Mouse (Mus musculus): ENCODE measurements at regions not wholly inside any gene's neighbourhood (a gene's known extent, or its start where the extent isn't known, plus 50 kb on each side); places are given as distances from the start of the nearest gene placed in this dataset.

- DNase-seq = no peak
Observed at GRCm38 (mm10) chr19:60408436-60408835, 59.7 kb downstream of the Prlhr start.

- DNase-seq = no peak
Observed at GRCm38 (mm10) chr19:60399425-60399824, 68.7 kb downstream of the Prlhr start.

DNA sequence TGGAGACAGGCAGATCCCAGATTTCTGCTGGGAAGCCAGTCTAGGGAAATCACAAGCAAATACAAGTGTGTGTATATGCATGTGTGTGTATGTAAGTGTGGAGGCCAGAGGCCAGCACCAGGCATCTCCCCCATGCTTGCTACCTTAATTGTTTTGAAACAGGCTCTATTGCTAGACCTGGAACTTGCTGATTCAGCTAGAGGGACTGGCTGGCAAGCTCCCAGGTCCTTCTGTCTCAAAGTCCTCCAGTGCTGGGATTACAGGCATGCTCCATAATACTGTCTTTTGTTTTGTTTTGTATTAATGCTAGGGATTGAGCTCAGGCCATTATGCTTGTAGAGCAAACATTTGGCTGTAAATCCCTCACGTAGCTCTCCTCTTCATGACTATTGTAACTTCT lies 70.4 kb downstream of the Prlhr start:
- DNase-seq = no peak

GRCm38 (mm10) chr19:60396604-60397003 lies 71.5 kb downstream of the Prlhr start:
- DNase-seq = no peak

- no peak for DNase-seq
Observed at GRCm38 (mm10) chr19:60386563-60387241, 81.4 kb downstream of the Prlhr start.

- no peak for DNase-seq
Observed at GRCm38 (mm10) chr19:60384721-60385120, 83.4 kb downstream of the Prlhr start.

DNA sequence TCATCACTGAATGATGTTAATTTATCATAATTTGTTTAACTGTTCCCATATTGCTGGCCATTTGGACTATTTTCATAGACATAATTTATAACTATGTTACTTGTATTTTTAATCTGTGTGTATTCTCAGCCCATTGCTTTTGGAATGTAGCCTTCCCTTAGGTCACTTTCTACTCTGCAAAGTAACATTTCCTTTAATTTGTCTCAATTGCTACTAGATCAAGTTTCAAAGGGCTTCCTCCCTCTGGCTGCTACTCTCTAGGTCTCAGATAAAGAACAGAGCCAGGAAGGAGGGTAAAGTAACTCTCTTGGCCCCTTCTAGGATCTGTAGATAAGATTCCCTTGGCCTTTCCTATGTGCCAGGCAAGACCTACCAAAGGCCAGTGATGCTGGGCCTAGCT lies 85.4 kb downstream of the Prlhr start:
- DNase-seq = no peak

GRCm38 (mm10) chr19:60379030-60379605 lies 89.0 kb downstream of the Prlhr start:
- no peak for DNase-seq

GRCm38 (mm10) chr19:60363988-60364599 lies 104.0 kb downstream of the Prlhr start:
- no peak for DNase-seq

GRCm38 (mm10) chr19:60344911-60345310 lies 118.4 kb upstream of the Fam204a start:
- no peak for DNase-seq

GRCm38 (mm10) chr19:60341485-60341884 lies 115.0 kb upstream of the Fam204a start:
- DNase-seq = peak in 1 of 2 experiments; percentile 55

DNA sequence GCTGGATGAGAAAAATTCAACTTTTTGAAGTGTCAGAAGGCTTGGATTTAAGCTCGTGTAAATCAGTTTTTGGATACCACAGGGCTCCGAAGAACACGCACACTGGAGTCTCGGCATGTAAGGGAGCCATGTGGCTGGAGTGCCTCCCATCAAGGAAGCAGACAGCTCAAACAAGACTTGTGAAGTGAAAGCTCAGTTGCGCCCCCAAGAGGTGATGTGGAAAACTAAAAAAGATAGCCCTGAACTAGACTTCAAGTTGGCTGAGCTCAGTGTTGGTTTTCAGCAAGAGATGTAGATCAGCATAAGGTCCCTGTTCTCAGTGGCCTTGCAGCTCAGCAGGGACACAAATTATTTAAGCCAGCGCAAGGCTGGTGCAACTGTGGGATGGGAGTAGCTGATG lies 113.7 kb upstream of the Fam204a start:
- DNase-seq = no peak

GRCm38 (mm10) chr19:60334521-60334920 lies 108.0 kb upstream of the Fam204a start:
- no peak for DNase-seq

GRCm38 (mm10) chr19:60328295-60328694 lies 101.8 kb upstream of the Fam204a start:
- DNase-seq = no peak

GRCm38 (mm10) chr19:60325612-60326011 lies 99.1 kb upstream of the Fam204a start:
- DNase-seq = no peak

- no peak for DNase-seq
Observed at GRCm38 (mm10) chr19:60325112-60325511, 98.6 kb upstream of the Fam204a start.

DNA sequence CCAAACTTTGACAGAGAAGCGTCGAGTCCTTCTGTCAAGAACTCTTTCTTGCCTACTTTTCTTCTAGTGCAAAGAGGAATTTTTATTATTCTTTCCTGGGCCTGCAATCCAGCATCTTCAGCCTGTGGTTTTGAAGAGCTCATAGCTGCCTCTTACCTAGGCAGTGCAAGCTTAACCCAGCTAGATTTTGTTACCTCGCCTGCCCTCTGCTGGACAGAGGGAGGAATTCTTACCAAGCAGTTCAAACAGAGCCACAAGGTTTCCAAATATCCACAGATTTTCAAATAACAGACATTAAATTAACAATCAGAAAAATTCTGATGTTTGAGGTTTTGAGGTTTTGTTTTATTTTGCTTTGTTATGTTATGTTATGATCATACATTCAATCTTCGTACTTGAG lies 84.1 kb upstream of the Fam204a start:
- DNase-seq = peak; percentile 44 to 74

DNA sequence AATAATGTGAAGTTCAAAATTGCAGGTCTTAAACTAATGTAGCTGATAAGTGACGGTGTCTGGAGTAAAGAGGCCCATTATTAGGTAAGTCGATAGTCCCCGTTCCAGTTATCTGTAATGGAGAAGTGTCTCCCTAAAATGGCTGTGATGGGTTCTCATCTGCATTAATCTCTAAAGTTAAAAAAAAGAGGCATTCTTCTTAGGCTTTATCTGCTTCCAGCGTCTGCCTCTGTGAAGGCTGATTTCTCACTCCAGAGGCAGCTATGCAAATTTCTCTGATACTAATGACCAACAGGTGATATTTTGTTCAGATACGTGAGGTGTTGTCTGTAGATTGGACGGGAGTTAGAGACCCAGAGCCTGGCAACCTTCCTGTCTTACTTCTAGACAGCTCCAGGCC lies 75.9 kb upstream of the Fam204a start:
- DNase-seq = no peak

- no peak for DNase-seq
Observed at GRCm38 (mm10) chr19:60300891-60301290, 74.4 kb upstream of the Fam204a start.

- no peak for DNase-seq
Observed at GRCm38 (mm10) chr19:60290244-60290643, 63.7 kb upstream of the Fam204a start.

GRCm38 (mm10) chr19:60286810-60287396 lies 60.4 kb upstream of the Fam204a start:
- no peak for DNase-seq

DNA sequence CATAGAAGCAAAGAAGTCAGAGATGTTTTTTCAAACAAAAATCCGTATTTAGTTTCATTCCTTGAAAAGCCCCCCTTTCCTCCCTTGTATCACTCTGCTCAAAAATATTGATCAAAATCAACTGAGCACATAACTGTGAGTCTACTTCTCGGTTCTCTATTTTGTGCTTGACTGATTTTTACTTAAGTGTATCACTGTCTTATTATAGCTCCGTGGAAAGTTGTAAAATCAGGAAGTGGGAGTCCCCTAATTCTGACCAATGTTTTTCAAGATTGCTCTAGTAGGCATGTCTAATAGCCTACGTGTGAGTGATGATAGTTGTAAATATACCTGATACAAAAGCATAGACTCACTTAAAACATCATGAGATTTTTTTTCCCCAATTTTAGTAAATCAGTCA lies 58.4 kb upstream of the Fam204a start:
- no peak for DNase-seq

Measured in lung, postnatal 4 days (tissue).